Mouse (Mus musculus) kidney, embryonic 16.5 days (tissue): ENCODE data around the gene Zfp442. TPM values are rescaled to one million over a fixed set of nuclear protein-coding genes. Genes with fewer than 3 reads are reported as not detected.
"Not testable (repeated sequence)": the region's sequence is repeated elsewhere in the genome, so short reads cannot be mapped to it uniquely, and the experiment has no call there.

Experiments used
- ATAC-seq: fragments of 200-750 bp; cut with Nextera tagmentation; 2 replicates; pipeline ENCODE4 v1.8.0; 2017; ENCODE audit warnings: moderate TSS enrichment; ENCODE audit not compliant: low FRiP score, low TSS enrichment
- H3K27ac ChIP-seq: fragments of 300-500 bp; sonication (generic); 2 replicates; pipeline ENCODE4 v1.5.1; 2014; ENCODE audit warnings: low read length
- H3K27me3 ChIP-seq: fragments of 300-500 bp; sonication (generic); 2 replicates; pipeline ENCODE4 v1.6.1; 2014; ENCODE audit warnings: low read length, control low read depth, mixed read lengths; ENCODE audit not compliant: insufficient read depth
- H3K36me3 ChIP-seq: fragments of 300-500 bp; sonication (generic); 2 replicates; pipeline ENCODE4 v1.6.1; 2014; ENCODE audit warnings: low read length, control low read depth, mixed read lengths; ENCODE audit not compliant: insufficient read depth
- H3K4me1 ChIP-seq: fragments of 300-500 bp; sonication (generic); 2 replicates; pipeline ENCODE4 v1.6.1; 2014; ENCODE audit warnings: low read length, control low read depth, mixed read lengths; ENCODE audit not compliant: insufficient read depth
- H3K4me2 ChIP-seq: fragments of 300-500 bp; sonication (generic); replicated peaks from 2 replicates; pipeline ENCODE4 v1.6.1; 2014; ENCODE audit warnings: low read depth, low read length
- H3K4me3 ChIP-seq: fragments of 300-500 bp; sonication (generic); 2 replicates; pipeline ENCODE4 v1.5.1; 2014; ENCODE audit warnings: mild to moderate bottlenecking, low read length
- H3K9ac ChIP-seq: fragments of 300-500 bp; sonication (generic); replicated peaks from 2 replicates; pipeline ENCODE4 v1.6.1; 2014; ENCODE audit warnings: low read length
- H3K9me3 ChIP-seq: fragments of 300-500 bp; sonication (generic); 2 replicates; pipeline ENCODE4 v1.6.1; 2016; ENCODE audit warnings: low read length, control low read depth
- WGBS: fragments of 180-500 bp; shearing (Covaris S2); extraction: QIAGEN DNeasy Blood & Tissue Kit; methylation state at CpG from one replicate; pipeline ENCODE4 v1.1.7; 2014; 5-methylcytosine and 5-hydroxymethylcytosine counted together
- polyA plus RNA-seq: library from polyadenylated mRNA; unstranded; fragments of >200 nt; fragmentation: Nextera tagmentation; extraction: Ambion mirVana; gene quantifications from 2 replicates; pipeline ENCODE4 v1.2.1, GENCODE M21; 2015

The Zfp442 gene
- polyA plus RNA-seq, 1 experiment from 2014 or later = 11.5 TPM

GRCm38 (mm10) chr2:150362113-150362877, 89.0 kb downstream of the Zfp442 start, which contains the start of gene 3300002I08Rik:
TSS of gene 3300002I08Rik (minus strand) at chr2:150362765.
- not testable (repeated sequence) for H3K36me3 ChIP-seq, H3K9me3 ChIP-seq, H3K27me3 ChIP-seq, H3K4me1 ChIP-seq
- Histone ChIP-seq H3K4me3 (peak within 1 kb of the TSS; percentile 60), H3K27ac (peak within 1 kb of the TSS; percentile 63), H3K9ac (peak within 1 kb of the TSS; percentile 68), H3K4me2 (peak within 1 kb of the TSS; percentile 53)
- WGBS = 2% methylated on average over 16 of the region's 17 CpGs
- ATAC-seq = peak; percentile 100

Other genes with a start within 250 kb of the Zfp442 start
- gene Zfp937, start 233.4 kb downstream of the Zfp442 start, polyA plus RNA-seq = 16.4 and 16.7 TPM in 2 replicates
- 5.7 and 6.0 TPM in 2 replicates for gene Gm21994, start 195.9 kb downstream of the Zfp442 start, polyA plus RNA-seq
- 0.06 TPM in 1 of 2 replicates, not detected in the other for gene Gm14124, start 194.0 kb downstream of the Zfp442 start, polyA plus RNA-seq
- gene Gm10130, start 127.8 kb downstream of the Zfp442 start, polyA plus RNA-seq = 4.2 and 6.0 TPM in 2 replicates
- gene 3300002I08Rik, start 88.7 kb downstream of the Zfp442 start, polyA plus RNA-seq = 8.5 and 9.4 TPM in 2 replicates
- gene Zfp345, start 33.6 kb upstream of the Zfp442 start, polyA plus RNA-seq = 0.08 and 0.16 TPM in 2 replicates
- 0.27 TPM in 1 of 2 replicates, not detected in the other for gene Cst7, start 118.9 kb upstream of the Zfp442 start, polyA plus RNA-seq
- 55.4 and 58.0 TPM in 2 replicates for gene Apmap, start 157.1 kb upstream of the Zfp442 start, polyA plus RNA-seq
- 14.5 and 15.7 TPM in 2 replicates for gene Acss1, start 217.0 kb upstream of the Zfp442 start, polyA plus RNA-seq
- not detected in 2 replicates for gene Vsx1, start 237.9 kb upstream of the Zfp442 start, polyA plus RNA-seq